Mouse (Mus musculus) telencephalon, adult 2 months (tissue): Measurements from ENCODE around the gene Marcks.
A peak's percentile ranks its signal among the peaks of the same experiment; 100 is the strongest.

Source experiments
- DNase-seq: peaks from one replicate; pipeline ENCODE4 v3.0.0-alpha.2; 2011; ENCODE audit warnings: low read depth, low spot score

Gene Marcks

GRCm38 (mm10) chr10:37138778-37139442 lies at the start of gene Marcks:
Gene Marcks, minus strand, starts transcription at chr10:37138920.
- peak; percentile 74 for DNase-seq

GRCm38 (mm10) chr10:37177071-37177470 lies 38.4 kb upstream of the Marcks start:
- DNase-seq: no peak

GRCm38 (mm10) chr10:37172416-37172950 lies 33.8 kb upstream of the Marcks start:
- DNase-seq: no peak

- DNase-seq: no peak
Observed at GRCm38 (mm10) chr10:37171711-37172415, 33.1 kb upstream of the Marcks start.

- DNase-seq: no peak
Observed at GRCm38 (mm10) chr10:37170878-37171277, 32.2 kb upstream of the Marcks start.

GRCm38 (mm10) chr10:37170466-37170865 lies 31.7 kb upstream of the Marcks start:
- DNase-seq: no peak

- DNase-seq: no peak
Observed at GRCm38 (mm10) chr10:37167527-37167926, 28.8 kb upstream of the Marcks start.

- DNase-seq: no peak
Observed at GRCm38 (mm10) chr10:37159731-37160130, 21.0 kb upstream of the Marcks start.

GRCm38 (mm10) chr10:37157156-37157555 lies 18.4 kb upstream of the Marcks start:
- DNase-seq: no peak

- DNase-seq: no peak
Observed at GRCm38 (mm10) chr10:37155131-37155530, 16.4 kb upstream of the Marcks start.

GRCm38 (mm10) chr10:37151539-37152271 lies 13.0 kb upstream of the Marcks start:
- no peak for DNase-seq

- DNase-seq: no peak
Observed at GRCm38 (mm10) chr10:37148016-37148415, 9.3 kb upstream of the Marcks start.

GRCm38 (mm10) chr10:37145456-37145855 lies 6.7 kb upstream of the Marcks start:
- DNase-seq: no peak

GRCm38 (mm10) chr10:37141621-37142020 lies 2.9 kb upstream of the Marcks start:
- no peak for DNase-seq

GRCm38 (mm10) chr10:37140736-37141451 lies 2.2 kb upstream of the Marcks start:
- peak; percentile 89 for DNase-seq

- no peak for DNase-seq
Observed at GRCm38 (mm10) chr10:37140166-37140735, 1.5 kb upstream of the Marcks start.

GRCm38 (mm10) chr10:37139443-37140165 lies 884 bp upstream of the Marcks start:
- DNase-seq: no peak

GRCm38 (mm10) chr10:37138311-37138731 lies 399 bp downstream of the Marcks start:
- DNase-seq: no peak

GRCm38 (mm10) chr10:37137531-37138310 lies 999 bp downstream of the Marcks start:
- peak; percentile 62 for DNase-seq
